Mouse (Mus musculus): Measurements from ENCODE around the gene Tut7. TPM values are rescaled to one million over a fixed set of nuclear protein-coding genes. Genes with fewer than 3 reads are reported as not detected.
"Not testable (repeated sequence)": the region's sequence is repeated elsewhere in the genome, so short reads cannot be mapped to it uniquely, and the experiment has no call there.

Tut7 gene
- polyA plus RNA-seq, 1 experiment from 2014 or later: 43.0 TPM

GRCm38 (mm10) chr13:59728378-59729093 is 94.4 kb downstream of the Tut7 start:
- 30% methylated on average over 7 of the region's 7 CpGs for WGBS

GRCm38 (mm10) chr13:59726139-59726867 is 96.6 kb downstream of the Tut7 start:
- H3K4me3 ChIP-seq (ENCODE audit: low read length): peak overlapping the region; percentile 7; the same call in 1 of the 2 replicates
- no peaks in the 10 kb centered on the region for H3K36me3 ChIP-seq (ENCODE audit: insufficient read depth, low read length)
- no peaks in the 10 kb centered on the region for H3K9me3 ChIP-seq (ENCODE audit: low read length)
- peak overlapping the region; percentile 44 for H3K4me2 ChIP-seq (replicated peaks; ENCODE audit: low read depth, low read length)
- WGBS: 29% methylated on average over 29 of the region's 29 CpGs
- H3K9ac ChIP-seq (replicated peaks; ENCODE audit: low read length): peak overlapping the region; percentile 50; the same call in 1 of the 2 replicates
- no peak overlapping the region for H3K27ac ChIP-seq (ENCODE audit: low read length)
- no peak for ATAC-seq (ENCODE audit: low FRiP score, low TSS enrichment)
- 0 out of 2 replicates have a peak, but pooled peaks cover 5% of the 10 kb centered on the region for H3K4me1 ChIP-seq (ENCODE audit: insufficient read depth, low read length)
- H3K27me3 ChIP-seq (ENCODE audit: insufficient read depth, low read length): no peaks in the 10 kb centered on the region

More at GRCm38 (mm10) chr13:59728378-59729093, 94.4 kb downstream of the Tut7 start:
- Histone ChIP-seq H3K27ac (ENCODE audit: low read length) (no peak overlapping the region), H3K36me3 (ENCODE audit: insufficient read depth, low read length) (no peaks in the 10 kb centered on the region), H3K4me1 (ENCODE audit: insufficient read depth, low read length) (0 out of 2 replicates have a peak, but pooled peaks cover 5% of the 10 kb centered on the region), H3K27me3 (ENCODE audit: insufficient read depth, low read length) (no peaks in the 10 kb centered on the region), H3K9ac (replicated peaks; ENCODE audit: low read length) (no peak overlapping the region; the same call in 1 of the 2 replicates), H3K4me3 (ENCODE audit: low read length) (no peak overlapping the region), H3K4me2 (replicated peaks; ENCODE audit: low read depth, low read length) (no peak overlapping the region), H3K9me3 (ENCODE audit: low read length) (no peaks in the 10 kb centered on the region)
- ATAC-seq (ENCODE audit: low FRiP score, low TSS enrichment): peak; percentile 87

- not testable (repeated sequence) for H3K4me1 ChIP-seq (ENCODE audit: insufficient read depth, low read length); H3K36me3 ChIP-seq (ENCODE audit: insufficient read depth, low read length); H3K4me3 ChIP-seq (ENCODE audit: low read length); H3K27me3 ChIP-seq (ENCODE audit: insufficient read depth, low read length); H3K4me2 ChIP-seq (replicated peaks; ENCODE audit: low read depth, low read length); H3K9me3 ChIP-seq (ENCODE audit: low read length); ATAC-seq (ENCODE audit: low FRiP score, low TSS enrichment); H3K9ac ChIP-seq (replicated peaks; ENCODE audit: low read length); H3K27ac ChIP-seq (ENCODE audit: low read length)
- WGBS: 87% methylated on average over 1 of the region's 1 CpGs
These were observed 100.9 kb downstream of the Tut7 start for GRCm38 (mm10) chr13:59722089-59722488.

Other genes with a start within 250 kb of the Tut7 start
- 12.8 and 13.3 TPM in 2 replicates for gene Agtpbp1, start 237.9 kb downstream of the Tut7 start, polyA plus RNA-seq (2015; fragmentation: Nextera tagmentation; extraction: Ambion mirVana)
- gene Naa35, start 237.9 kb downstream of the Tut7 start, polyA plus RNA-seq (2015; fragmentation: Nextera tagmentation; extraction: Ambion mirVana): 105 and 109 TPM in 2 replicates
- gene Golm1, start 147.3 kb downstream of the Tut7 start, polyA plus RNA-seq (2015; fragmentation: Nextera tagmentation; extraction: Ambion mirVana): 39.6 and 40.1 TPM in 2 replicates
- not detected in 2 replicates for gene 4921517D22Rik, start 129.0 kb downstream of the Tut7 start, polyA plus RNA-seq (2015; fragmentation: Nextera tagmentation; extraction: Ambion mirVana)
- not detected in 2 replicates for gene Spata31d1a, start 112.8 kb downstream of the Tut7 start, polyA plus RNA-seq (2015; fragmentation: Nextera tagmentation; extraction: Ambion mirVana)
- gene Spata31d1b, start 110.9 kb downstream of the Tut7 start, polyA plus RNA-seq (2015; fragmentation: Nextera tagmentation; extraction: Ambion mirVana): not detected in 2 replicates
- gene Spata31d1d, start 91.4 kb downstream of the Tut7 start, polyA plus RNA-seq (2015; fragmentation: Nextera tagmentation; extraction: Ambion mirVana): not detected in 2 replicates
- not detected in 2 replicates for gene 1700014D04Rik, start 76.4 kb downstream of the Tut7 start, polyA plus RNA-seq (2015; fragmentation: Nextera tagmentation; extraction: Ambion mirVana)
- 142 and 150 TPM in 2 replicates for gene Isca1, start 53.3 kb downstream of the Tut7 start, polyA plus RNA-seq (2015; fragmentation: Nextera tagmentation; extraction: Ambion mirVana)
- gene Gm49354, start 40.9 kb downstream of the Tut7 start, polyA plus RNA-seq (2015; fragmentation: Nextera tagmentation; extraction: Ambion mirVana): not detected in 2 replicates

Data from kidney, embryonic 16.5 days (tissue).